Mouse (Mus musculus) left cerebral cortex, adult 9 months (tissue): Measurements from ENCODE around the gene Rnf144b.

Source experiments
- DNase-seq, 2 experiments: peaks; one replicate each; pipeline ENCODE4 v3.0.0; 2022; ENCODE audit warnings: low spot score in 2 of 2

Gene Rnf144b

GRCm38 (mm10) chr13:47122537-47123430, at the start of gene Rnf144b:
TSS of gene Rnf144b (plus strand) at chr13:47122656.
- peak in 1 of 2 experiments; percentile 59 for DNase-seq

GRCm38 (mm10) chr13:47076156-47076555, 46.3 kb upstream of the Rnf144b start:
- no peak for DNase-seq

- DNase-seq: no peak
These were observed 45.1 kb upstream of the Rnf144b start for GRCm38 (mm10) chr13:47077367-47077766.

GRCm38 (mm10) chr13:47078799-47079198, 43.7 kb upstream of the Rnf144b start:
- DNase-seq: no peak

GRCm38 (mm10) chr13:47080905-47081505, 41.5 kb upstream of the Rnf144b start:
- no peak for DNase-seq

GRCm38 (mm10) chr13:47088433-47088832, 34.0 kb upstream of the Rnf144b start:
- DNase-seq: no peak

GRCm38 (mm10) chr13:47089271-47089670, 33.2 kb upstream of the Rnf144b start:
- DNase-seq: no peak

GRCm38 (mm10) chr13:47093791-47094190, 28.7 kb upstream of the Rnf144b start:
- no peak for DNase-seq

GRCm38 (mm10) chr13:47096591-47096990, 25.9 kb upstream of the Rnf144b start:
- no peak for DNase-seq

- no peak for DNase-seq
These were observed 23.2 kb upstream of the Rnf144b start for GRCm38 (mm10) chr13:47099265-47099664.

GRCm38 (mm10) chr13:47100587-47100986, 21.9 kb upstream of the Rnf144b start:
- no peak for DNase-seq

GRCm38 (mm10) chr13:47104146-47104545, 18.3 kb upstream of the Rnf144b start:
- DNase-seq: no peak

- DNase-seq: no peak
These were observed 17.5 kb upstream of the Rnf144b start for GRCm38 (mm10) chr13:47104856-47105541.

GRCm38 (mm10) chr13:47105711-47106579, 16.5 kb upstream of the Rnf144b start, which contains the start of gene Dek:
TSS of gene Dek (minus strand) at chr13:47106201.
- DNase-seq: peak; percentile 33 to 78

GRCm38 (mm10) chr13:47106580-47106888, 15.9 kb upstream of the Rnf144b start:
- DNase-seq: no peak

GRCm38 (mm10) chr13:47109239-47109638, 13.2 kb upstream of the Rnf144b start:
- DNase-seq: no peak

- no peak for DNase-seq
These were observed 11.3 kb upstream of the Rnf144b start for GRCm38 (mm10) chr13:47111185-47111584.

GRCm38 (mm10) chr13:47112056-47112455, 10.4 kb upstream of the Rnf144b start:
- no peak for DNase-seq

GRCm38 (mm10) chr13:47112924-47113323, 9.5 kb upstream of the Rnf144b start:
- no peak for DNase-seq

GRCm38 (mm10) chr13:47116000-47116399, 6.5 kb upstream of the Rnf144b start:
- DNase-seq: no peak

- no peak for DNase-seq
These were observed 1.0 kb upstream of the Rnf144b start for GRCm38 (mm10) chr13:47121333-47121889.
